Mouse (Mus musculus) gonadal fat pad, adult 2 months (tissue): ENCODE results near the gene Cep290. TPM values are rescaled to one million over a fixed set of nuclear protein-coding genes. Genes with fewer than 3 reads are reported as not detected.

Experiments
- DNase-seq: peaks from one replicate; pipeline ENCODE4 v3.0.0-alpha.2; 2012; ENCODE audit warnings: low read depth
- polyA plus RNA-seq: library from polyadenylated mRNA; depleted of rRNA; stranded (reverse); fragments of >200 nt; gene quantifications from 2 replicates; pipeline ENCODE4 v1.2.3, GENCODE M21; 2012; rRNA removed

The Cep290 gene
- polyA plus RNA-seq, 1 experiment = 0.49 TPM

DNA sequence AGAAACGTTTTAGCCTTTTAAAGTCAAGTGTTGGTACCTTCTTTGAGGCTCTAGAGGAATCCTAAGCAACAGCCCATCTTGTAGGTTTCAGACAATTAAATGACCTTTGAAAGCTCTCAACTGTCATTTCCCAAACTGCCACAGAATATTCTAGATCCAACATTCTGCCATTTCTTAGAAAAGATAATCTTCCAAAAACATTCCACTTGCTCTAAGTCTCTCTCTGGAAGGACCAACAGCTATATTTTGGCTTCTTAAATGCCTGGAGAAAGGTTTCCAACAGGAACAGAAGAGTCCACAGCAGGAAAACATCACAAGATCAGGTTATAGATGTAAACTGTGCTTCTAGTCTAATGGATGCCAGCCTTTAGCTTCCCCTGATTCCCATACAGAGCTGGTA, 103.0 kb downstream of the Cep290 start, which contains the start of the genes 4930430F08Rik and 1700017N19Rik:
Gene 4930430F08Rik, minus strand, starts transcription at position 101 of the 400 bp plus-strand sequence.
Gene 1700017N19Rik, plus strand, starts transcription at position 162 of the 400 bp plus-strand sequence.
- DNase-seq = no peak

DNA sequence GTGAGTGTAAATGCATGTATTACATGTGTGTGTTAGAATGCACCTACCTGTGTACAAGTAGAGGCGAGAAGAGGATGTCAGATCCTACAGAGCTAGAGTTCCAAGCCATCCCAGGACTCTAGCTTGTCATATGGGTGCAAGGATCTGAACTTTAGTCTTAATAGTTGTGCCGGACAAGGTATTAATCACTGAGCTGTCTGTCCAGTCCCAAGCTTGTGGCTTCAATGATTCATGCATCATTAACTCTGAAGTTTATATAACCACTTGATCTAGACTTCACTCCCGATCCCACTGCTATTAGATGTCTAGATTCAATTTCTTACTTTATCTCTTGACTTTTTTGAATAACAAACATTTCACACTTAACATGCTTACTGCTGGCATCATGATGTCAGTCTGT, 111.0 kb downstream of the Cep290 start:
- DNase-seq = no peak

DNA sequence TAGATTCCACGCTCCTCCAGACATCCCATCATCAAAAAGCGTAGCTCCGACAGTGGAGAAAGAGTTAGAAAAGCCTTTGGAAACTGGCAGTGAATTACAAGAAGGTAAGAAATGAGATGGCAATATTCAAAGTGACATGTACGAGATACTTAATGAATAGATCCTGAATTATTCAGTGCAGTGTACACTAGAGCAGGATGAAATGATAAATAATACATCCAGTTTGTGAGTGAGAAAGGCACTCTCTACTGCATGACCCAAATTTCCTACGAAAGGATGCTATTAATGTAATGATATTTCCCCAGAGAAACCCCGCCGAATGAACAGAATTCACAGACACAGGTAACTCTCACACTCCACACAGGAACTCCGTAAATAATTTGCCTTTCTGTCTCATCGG, 116.2 kb downstream of the Cep290 start:
- no peak for DNase-seq

DNA sequence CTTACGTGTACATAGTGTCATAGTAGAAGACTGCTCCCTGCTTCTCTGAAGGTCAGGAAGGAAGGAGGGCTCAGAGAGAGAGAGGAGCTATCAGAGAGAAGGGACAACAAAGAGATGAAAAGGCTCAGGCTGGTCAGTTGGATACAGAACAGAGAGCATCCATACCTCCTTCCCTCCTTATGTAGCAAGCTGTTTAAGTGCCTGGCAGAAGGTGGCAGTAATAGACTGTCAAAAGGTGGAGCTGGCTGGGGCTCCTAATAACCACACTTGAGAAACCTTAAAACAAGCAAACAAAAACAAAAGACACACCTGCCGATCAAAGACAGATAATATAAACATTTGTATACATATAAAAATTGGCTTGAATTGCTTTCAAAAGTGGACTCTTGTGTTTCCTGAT, 116.9 kb downstream of the Cep290 start:
- no peak for DNase-seq

DNA sequence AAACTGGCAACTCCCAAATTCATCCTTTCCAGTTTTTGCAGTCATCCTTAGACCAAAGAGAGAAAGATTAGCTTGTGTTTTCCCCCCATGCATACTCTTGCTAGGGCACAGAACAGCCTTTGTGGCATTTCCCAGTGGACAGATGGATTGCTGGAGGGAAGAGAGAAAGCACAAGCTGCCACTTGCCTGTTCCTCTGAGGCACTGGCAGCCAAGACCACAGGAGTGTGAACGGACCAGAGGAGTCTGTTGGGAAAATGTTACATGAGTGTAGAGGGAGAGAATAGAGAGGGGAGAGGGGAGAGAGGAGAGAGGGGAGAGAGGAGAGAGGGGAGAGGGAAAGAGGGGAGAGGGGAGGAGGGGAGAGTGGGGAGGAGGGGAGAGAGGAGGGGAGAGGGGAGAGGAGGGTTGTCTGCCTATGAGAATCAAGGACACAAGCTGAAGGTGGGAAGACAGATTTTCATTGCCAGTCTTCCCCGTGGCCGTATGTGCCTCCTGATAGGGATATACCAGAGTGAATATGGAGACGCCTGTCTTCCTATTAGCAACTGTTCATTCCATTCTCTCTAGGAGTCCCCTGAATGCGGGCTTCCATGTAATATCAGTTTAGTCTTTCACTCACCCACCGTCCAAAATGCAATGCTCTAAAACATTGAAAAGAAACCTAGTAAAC, 130.0 kb downstream of the Cep290 start:
- no peak for DNase-seq

DNA sequence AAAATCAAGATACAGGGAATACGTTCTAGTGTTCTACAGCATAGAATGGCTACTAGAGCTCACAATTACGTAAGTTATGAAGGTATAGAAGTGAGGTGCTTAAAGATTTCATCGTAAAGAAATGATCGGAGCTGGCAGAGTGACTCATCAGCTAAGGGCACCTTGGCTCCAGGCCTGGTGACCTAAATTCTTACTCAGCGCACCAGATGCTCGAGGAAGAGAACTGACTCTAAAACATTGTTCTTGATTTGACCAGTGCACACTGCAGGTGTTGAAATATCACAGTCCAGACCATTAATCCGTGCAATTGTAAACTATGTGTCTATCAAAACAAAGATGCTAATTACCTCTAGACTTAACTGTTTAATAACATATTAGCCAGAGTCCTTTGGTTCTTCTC, 132.1 kb downstream of the Cep290 start:
- DNase-seq = no peak

DNA sequence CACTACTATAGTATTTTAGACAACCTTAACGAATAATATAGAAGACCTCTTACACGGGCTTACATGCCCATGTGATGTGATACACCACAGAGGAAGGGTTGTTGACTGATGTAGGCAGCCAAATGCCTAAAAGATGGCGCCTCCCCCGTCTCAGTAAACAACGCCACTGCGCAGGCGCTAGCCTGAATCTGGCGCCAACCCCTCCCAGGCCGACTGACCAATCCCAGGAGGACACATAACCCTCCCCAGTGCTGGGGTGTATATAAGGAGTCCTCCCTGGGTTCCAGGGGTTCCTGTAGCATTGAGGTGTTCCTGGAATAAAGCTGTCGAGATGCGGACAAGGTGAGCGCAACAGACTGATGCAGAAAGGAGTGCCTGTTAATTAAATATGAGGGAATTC, 132.7 kb downstream of the Cep290 start:
- DNase-seq = no peak

DNA sequence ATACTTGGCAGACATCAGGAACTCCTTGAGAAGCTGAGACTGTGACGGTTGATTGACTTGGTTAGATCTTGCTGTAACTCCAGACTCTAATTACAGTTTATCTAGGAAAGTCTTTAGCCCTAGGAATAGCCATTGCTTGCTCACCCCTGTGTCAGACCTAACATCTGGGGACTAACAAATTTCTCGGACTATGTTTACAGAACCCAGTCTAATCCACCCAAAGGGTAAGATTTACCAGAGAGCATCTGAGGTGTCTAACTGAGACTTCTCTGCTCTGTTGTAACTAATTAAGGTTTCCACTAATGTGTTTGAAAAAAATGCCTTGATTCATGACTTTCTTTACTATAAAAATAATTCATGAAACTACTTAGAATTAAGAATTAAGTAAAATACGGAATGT, 135.1 kb downstream of the Cep290 start:
- DNase-seq = no peak

Other genes with a start within 250 kb of the Cep290 start
- not detected in 2 replicates for gene Gm4301, start 151.9 kb upstream of the Cep290 start, polyA plus RNA-seq
- not detected in 2 replicates for gene Gm4302, start 146.7 kb upstream of the Cep290 start, polyA plus RNA-seq
- gene Gm4303, start 141.6 kb upstream of the Cep290 start, polyA plus RNA-seq = not detected in 2 replicates
- gene Gm4305, start 136.5 kb upstream of the Cep290 start, polyA plus RNA-seq = not detected in 2 replicates
- gene Gm4307, start 126.2 kb upstream of the Cep290 start, polyA plus RNA-seq = not detected in 2 replicates
- gene Gm4312, start 105.0 kb upstream of the Cep290 start, polyA plus RNA-seq = not detected in 2 replicates
- 9.0 and 10.5 TPM in 2 replicates for gene Tmtc3, start 208 bp upstream of the Cep290 start, polyA plus RNA-seq
- gene 4930430F08Rik, start 102.9 kb downstream of the Cep290 start, polyA plus RNA-seq = 6.3 and 6.6 TPM in 2 replicates
- 0.14 and 0.28 TPM in 2 replicates for gene 1700017N19Rik, start 102.9 kb downstream of the Cep290 start, polyA plus RNA-seq